Mouse (Mus musculus) embryonic fibroblast, embryonic 13.5 days (primary cell): Measurements from ENCODE around the gene Srsf4. TPM values are rescaled to one million over a fixed set of nuclear protein-coding genes. Genes with fewer than 3 reads are reported as not detected.

ENCODE experiments used
- H3K27ac ChIP-seq: 2 replicates; pipeline ENCODE4 v1.5.1; 2012; ENCODE audit warnings: low read length, control low read depth, inconsistent platforms; ENCODE audit not compliant: insufficient read depth
- H3K4me1 ChIP-seq: 2 replicates; pipeline ENCODE4 v1.6.1; 2011; ENCODE audit warnings: low read length; ENCODE audit not compliant: control insufficient read depth, insufficient read depth
- H3K4me3 ChIP-seq: 2 replicates; pipeline ENCODE4 v1.5.1; 2011; ENCODE audit warnings: mild to moderate bottlenecking, control low read depth, low read length; ENCODE audit not compliant: insufficient read depth
- CTCF ChIP-seq: IDR thresholded peaks from 2 replicates; pipeline ENCODE4 v1.5.1; 2011; ENCODE audit warnings: mild to moderate bottlenecking, control low read depth, low read length, moderate library complexity, borderline replicate concordance; ENCODE audit not compliant: insufficient read depth
- POLR2A ChIP-seq: IDR thresholded peaks from 2 replicates; pipeline ENCODE4 v1.6.1; 2011; ENCODE audit warnings: low read depth, mild to moderate bottlenecking, control low read depth, low read length, moderate library complexity
- polyA plus RNA-seq: library from polyadenylated mRNA; stranded (reverse); fragments of >200 nt; gene quantifications from 2 replicates; pipeline ENCODE4 v1.2.4, GENCODE M21; 2011; ENCODE audit warnings: low read depth; ENCODE audit not compliant: missing spikeins, insufficient read length

Gene Srsf4
- polyA plus RNA-seq, 1 experiment = 40.6 TPM

DNA sequence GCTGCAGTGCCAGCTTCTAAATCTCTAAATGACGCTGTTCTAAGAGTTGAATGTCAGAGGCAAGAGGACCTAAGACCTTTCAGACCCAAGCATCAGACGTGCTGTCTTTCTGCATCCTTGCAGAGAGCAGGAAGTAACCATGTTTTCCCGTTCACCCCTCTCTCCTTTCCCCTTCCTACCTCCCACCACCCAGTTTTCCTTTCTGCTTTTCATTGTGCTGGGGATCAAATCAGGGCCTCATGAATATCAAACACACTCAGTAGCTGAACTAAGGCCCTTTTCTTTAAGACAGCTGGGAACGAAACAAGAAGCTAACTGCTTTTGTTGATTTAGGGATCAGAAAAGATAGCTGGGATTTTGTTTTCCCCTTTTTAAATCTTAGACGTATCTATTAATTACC is 76.5 kb downstream of the Srsf4 start:
- no peaks in the 10 kb centered on the region for H3K4me1 ChIP-seq
- H3K4me3 ChIP-seq = no peak overlapping the region
- no peak overlapping the region for H3K27ac ChIP-seq
- TF ChIP-seq POLR2A (no peak), CTCF (no peak)

DNA sequence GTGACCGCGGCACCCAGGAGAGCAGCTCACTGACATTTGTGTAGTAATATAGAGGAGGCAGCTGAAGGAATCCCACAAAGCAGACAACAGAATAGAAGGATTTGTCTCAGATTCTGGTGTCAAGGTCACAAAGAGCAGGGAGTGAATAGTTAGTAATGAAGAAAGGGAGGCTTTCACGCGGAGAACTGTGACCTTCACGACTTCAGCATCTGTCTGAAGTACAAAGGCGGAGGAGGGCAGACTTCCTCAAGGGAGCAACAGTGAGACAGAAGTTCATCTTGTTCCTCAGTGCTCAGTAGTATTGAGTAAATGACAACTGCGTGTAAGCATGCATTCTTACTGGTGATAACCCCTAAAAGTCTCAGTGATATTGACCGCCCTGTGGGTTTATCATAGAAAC is 77.2 kb downstream of the Srsf4 start:
- no peaks in the 10 kb centered on the region for H3K4me1 ChIP-seq
- TF ChIP-seq POLR2A (no peak), CTCF (no peak)
- no peak overlapping the region for H3K27ac ChIP-seq
- H3K4me3 ChIP-seq = no peak overlapping the region

Other genes starting within 250 kb of the Srsf4 start
- gene Ptpru, start 35.3 kb upstream of the Srsf4 start, polyA plus RNA-seq = 2.0 and 2.8 TPM in 2 replicates
- gene Mecr, start 30.1 kb upstream of the Srsf4 start, polyA plus RNA-seq = 16.7 and 20.8 TPM in 2 replicates
- 4.4 and 8.0 TPM in 2 replicates for gene Tmem200b, start 48.2 kb downstream of the Srsf4 start, polyA plus RNA-seq
- 0.35 TPM in 1 of 2 replicates, not detected in the other for gene Gm10300, start 201.1 kb downstream of the Srsf4 start, polyA plus RNA-seq
- gene Epb41, start 201.7 kb downstream of the Srsf4 start, polyA plus RNA-seq = 21.6 and 34.0 TPM in 2 replicates